Mouse (Mus musculus) right cerebral cortex, postnatal 25 days (tissue): Measurements from ENCODE around the gene Ggt5.
"Not testable (repeated sequence)": the region's sequence is repeated elsewhere in the genome, so short reads cannot be mapped to it uniquely, and the experiment has no call there.

Experiments used
- DNase-seq: peaks from one replicate; pipeline ENCODE4 v3.0.0; 2022

The Ggt5 gene

GRCm38 (mm10) chr10:75589129-75589528 is at the start of gene Ggt5:
Gene Ggt5 (plus strand): TSS chr10:75589340.
- no peak for DNase-seq

DNA sequence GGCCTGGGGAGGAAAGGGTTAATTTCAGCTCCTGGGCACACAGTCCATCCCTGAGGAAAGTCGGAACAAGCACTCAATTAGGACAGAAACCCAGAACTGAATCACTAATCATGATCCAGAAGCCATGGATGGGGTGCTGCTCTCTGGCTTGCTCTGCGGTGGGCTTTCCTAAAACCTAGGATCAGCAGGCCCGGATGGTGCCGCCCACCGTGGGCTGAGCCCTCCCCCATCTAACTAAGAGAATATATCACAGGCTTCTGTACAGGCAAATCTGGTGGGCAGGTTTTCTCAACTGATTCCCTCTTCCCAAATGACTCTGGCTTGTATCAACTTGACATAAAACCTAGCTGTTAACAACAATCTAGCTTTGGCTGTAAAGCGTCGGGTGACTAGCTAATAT is 41.2 kb upstream of the Ggt5 start:
- no peak for DNase-seq

DNA sequence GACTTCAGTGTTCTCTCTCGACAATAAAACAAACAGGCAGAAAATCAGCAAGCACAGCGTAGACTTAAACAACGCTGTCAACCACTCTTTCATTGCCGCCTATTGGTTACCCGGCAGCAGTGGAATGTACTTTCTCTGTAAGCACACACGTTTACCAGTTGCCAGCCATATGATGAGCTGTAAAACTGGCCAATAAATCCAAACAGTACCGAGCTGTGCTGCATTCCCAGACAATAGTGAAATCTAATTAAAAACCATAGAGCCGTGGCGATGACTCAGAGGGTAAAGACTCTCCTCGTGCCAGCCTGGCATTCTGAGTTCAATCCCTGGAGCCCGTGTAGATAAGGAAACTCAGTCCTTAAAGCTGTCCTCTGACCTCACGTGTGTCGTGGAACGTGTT is 40.7 kb upstream of the Ggt5 start:
- no peak for DNase-seq

- DNase-seq: no peak
Observed at GRCm38 (mm10) chr10:75549886-75550285, 39.3 kb upstream of the Ggt5 start.

DNA sequence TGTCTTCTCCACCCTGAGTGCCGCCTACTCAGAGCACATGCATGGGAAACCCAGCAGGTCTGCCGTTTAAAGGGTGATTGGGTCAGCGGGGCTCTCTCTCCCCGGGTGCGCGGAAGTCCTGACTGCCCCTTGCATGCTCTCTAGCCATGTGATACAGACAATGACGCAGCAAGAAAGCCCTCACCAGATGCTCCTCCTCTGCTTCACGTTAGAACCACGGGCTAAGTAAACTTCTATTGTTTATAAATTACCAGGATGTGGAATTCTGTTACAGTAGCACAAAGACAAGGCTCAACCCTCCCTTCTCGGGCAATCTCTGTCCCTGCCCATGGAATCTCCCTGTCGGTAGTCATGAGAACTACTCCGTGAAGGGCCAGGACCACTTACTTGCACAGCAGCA is 38.0 kb upstream of the Ggt5 start:
- no peak for DNase-seq

DNA sequence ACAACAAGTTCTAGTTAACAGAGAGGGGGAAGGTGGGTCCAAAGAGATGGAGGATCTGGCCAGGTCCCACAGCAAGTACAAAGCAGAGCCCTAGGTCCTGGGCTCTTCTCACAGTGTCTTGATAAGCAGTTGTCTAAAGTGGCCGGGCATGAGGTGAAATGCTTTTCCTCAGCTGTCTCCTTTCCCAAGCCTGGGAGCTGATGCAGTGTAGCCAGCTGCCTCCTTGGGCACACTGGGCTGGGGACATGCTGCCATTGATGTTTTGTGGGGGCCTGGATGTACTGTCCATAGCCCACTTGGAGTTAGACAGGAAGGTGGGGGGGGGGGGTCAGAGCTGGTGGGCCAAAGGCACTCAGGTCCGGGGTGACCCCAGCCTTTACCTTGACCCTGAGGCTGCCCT is 37.0 kb upstream of the Ggt5 start:
- DNase-seq: no peak

DNA sequence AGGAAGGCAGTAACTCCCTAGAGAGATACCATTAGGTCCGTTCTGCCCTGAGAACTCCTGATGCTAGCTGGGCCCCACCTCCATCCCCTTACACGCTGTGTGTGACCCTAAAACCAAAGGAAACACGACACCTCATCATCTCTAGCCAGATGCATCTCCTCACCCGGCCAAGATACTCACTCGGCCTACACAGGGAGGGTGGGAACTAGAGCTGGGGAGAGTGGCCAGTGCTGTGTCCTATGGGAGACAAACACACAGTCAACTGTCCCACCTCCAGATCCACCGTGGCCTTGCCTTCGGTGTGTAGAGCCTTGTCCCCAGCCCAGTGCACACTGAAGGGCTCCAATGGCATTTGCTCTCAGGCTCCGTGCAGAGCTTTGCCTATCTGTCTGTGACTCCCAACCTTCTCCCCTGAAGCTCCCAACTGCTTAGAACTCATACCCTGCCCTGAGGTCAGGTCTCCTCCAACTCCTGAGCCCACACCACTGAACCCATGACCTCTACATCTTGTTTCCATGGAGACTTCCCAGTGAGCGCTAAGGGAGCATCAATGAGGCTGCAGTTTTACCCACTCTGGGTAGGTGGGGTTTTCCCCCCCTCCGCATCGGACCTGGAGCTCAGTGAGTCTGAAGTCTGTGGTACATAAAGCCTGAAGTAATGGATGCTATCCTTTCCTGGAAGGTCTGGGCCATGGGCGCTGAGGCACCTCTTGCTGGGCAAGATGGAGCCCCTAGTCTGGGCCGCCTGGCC is 36.3 kb upstream of the Ggt5 start:
- no peak for DNase-seq

GRCm38 (mm10) chr10:75554090-75554489 is 35.0 kb upstream of the Ggt5 start:
- no peak for DNase-seq

GRCm38 (mm10) chr10:75555557-75555956 is 33.6 kb upstream of the Ggt5 start:
- no peak for DNase-seq

DNA sequence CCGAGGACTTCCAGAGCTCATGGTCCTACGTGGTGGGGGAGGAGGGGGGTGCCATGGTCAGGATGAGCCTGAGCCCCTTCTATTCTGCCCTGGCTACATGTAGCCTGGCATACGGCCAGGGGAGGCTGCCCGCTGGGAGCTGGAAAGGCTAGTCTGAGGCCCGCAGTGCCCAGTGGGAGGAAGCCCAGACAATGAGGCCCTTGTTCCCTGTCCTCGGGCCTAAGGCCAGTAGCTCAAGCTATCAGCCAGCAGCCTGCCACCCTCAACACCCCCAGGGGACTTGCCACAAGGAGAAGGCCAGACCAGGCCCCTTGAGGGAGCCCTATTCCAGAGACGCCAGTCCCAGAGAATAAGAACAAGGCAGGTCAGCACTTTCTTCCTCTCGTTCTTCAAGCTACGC is 33.1 kb upstream of the Ggt5 start:
- peak; percentile 54 for DNase-seq

- peak; percentile 37 for DNase-seq
Observed at GRCm38 (mm10) chr10:75558515-75558914, 30.6 kb upstream of the Ggt5 start.

DNA sequence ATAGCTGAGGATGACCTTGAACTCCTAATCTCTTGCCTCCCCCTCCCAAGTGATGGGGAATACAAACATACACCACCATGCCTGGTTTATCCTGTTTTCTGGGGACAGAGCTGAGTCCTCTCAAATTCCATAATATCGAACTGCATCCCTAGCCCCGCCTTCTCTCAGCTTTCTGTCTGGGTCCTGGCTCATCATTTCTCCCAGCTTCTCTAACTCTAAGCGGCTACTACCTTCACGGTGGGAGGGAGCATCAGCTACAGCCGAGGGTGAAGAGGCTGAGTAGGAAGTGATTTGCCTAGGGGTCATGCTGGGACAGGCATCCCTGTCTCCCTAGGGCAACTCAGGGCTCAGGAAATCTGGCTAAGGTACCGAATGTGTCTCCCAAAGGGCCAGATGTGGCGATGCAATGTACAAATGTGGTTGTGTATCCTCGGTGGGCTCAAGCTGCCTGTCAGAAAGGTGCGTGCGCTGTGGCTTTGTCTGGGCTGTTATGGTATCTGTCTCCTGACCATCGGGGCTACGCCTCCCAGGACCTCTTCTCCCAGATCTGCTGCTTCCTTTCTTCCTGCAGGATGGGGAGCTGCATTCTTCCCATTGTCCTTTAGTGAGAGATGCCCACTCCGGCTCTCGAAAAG is 30.0 kb upstream of the Ggt5 start:
- DNase-seq: no peak

GRCm38 (mm10) chr10:75559676-75560548 is 29.2 kb upstream of the Ggt5 start, which contains the start of gene Lrrc75b:
Gene Lrrc75b (minus strand): TSS chr10:75560330.
- DNase-seq: peak; percentile 57

DNA sequence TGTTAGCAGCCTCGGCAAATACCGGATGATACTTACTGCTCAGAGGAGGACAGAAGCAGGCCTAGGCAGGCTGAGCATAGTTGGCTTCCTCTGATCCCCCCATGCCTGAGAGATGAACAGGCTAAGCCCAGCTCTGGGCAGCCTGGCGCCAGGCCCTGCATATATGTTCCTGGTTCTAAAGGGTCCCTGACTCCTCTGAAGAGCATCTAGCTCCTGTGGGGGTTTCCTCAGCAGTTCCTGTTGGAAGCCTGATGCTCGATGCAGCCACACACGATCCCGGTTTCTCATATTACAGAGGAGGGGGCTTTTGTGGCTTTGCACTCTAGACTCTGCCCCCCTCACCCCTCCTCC is 28.6 kb upstream of the Ggt5 start:
- DNase-seq: no peak

DNA sequence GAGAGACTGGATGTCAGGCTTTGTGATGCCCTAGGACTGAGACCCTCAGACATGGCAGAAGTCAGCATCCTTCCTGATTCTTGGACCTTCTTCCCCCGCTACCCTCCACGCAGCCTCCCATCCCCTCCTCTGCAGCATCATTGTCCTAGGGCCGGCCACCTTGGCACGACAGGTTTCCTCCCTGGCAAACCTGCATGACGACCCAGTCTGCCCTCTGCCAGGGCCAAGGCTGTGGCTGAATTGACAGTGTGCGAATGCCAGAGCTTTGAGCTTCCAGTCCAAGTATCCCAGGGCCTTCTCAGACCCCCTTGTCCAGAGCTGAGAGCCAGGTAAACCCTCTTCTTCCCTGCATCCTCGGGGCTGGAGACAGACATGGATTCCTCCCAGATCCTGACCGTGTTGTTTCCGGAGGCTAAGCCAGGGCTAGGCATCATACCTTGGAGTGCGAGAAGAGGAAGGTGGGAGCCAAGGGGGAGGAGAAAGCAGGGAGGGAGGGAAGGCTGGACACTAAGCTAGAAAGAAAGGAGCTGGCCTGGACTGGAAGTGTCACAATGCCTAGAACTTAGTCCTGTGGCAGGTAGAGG is 28.0 kb upstream of the Ggt5 start, which contains the start of gene Ggt1:
Gene Ggt1, plus strand, starts transcription at position 534 of the 584 bp plus-strand sequence.
- DNase-seq: no peak

- DNase-seq: no peak
Observed at GRCm38 (mm10) chr10:75562596-75562995, 26.5 kb upstream of the Ggt5 start.

DNA sequence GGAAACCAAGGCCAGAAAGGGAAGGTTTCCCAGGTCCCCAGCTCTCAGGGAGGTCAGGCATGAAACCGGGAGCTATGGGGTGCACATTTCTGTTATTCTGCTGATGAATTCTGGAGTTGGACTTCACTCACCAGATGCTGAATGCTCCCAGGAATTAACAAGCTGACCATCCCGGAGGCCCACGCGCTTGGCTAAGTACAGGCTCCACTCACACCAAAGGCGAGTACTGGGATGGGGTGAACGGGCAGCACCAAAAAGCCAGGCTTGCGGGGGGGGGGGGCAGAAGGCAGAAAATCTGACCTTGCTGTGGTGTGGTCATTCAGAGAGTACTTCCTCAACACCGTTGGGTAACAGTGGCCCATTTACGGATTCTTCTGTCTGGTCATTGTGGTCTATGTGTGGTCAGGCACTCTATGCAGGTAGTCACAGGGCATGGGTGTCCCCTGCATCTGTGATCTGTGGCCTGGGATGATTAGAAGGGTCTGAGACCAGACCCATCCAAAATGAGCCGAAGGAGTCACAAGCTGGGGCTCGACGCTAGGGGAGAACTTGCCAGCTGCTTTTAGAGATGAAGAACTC is 24.4 kb upstream of the Ggt5 start:
- no peak for DNase-seq

GRCm38 (mm10) chr10:75565436-75565835 is 23.7 kb upstream of the Ggt5 start:
- DNase-seq: no peak

GRCm38 (mm10) chr10:75565906-75566305 is 23.2 kb upstream of the Ggt5 start:
- no peak for DNase-seq

DNA sequence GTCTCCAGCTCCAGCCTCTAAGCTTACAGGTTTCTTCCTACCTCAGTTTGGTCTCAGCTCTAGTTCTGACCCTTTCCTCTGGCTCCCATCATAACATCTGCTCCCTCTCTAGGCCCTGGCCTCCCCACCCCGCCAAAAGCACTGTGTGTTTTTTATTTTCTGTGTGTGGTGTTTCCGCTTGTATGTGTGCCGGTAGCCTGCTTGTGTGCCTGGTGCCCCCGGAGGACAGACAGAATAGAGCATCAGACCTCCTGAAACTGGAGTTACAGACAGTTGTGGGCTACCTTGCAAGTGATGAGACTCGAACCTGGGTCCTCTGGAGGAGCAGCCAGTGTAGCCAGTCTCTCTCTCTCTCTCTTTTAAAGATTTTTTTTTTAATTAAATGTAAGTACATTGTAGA is 22.8 kb upstream of the Ggt5 start:
- no peak for DNase-seq

DNA sequence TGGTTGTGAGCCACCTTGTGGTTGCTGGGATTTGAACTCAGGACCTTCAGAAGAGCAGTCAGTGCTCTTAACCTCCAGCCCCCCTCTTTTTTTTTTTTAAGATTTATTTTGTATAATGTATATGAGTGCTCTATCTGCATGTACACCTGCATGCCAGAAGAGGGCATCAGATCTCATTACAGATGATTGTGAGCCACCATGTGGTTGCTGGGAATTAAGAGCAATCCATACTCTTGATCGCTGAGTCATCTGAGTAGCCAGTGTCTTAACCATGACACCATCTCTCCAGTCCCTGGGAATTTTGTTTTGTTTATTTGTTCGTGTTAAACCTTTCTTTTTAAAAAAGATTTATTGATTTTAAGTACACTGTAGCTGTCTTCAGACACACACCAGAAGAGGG is 22.4 kb upstream of the Ggt5 start:
- DNase-seq: not testable (repeated sequence)

GRCm38 (mm10) chr10:75568029-75568428 is 21.1 kb upstream of the Ggt5 start:
- no peak for DNase-seq

DNA sequence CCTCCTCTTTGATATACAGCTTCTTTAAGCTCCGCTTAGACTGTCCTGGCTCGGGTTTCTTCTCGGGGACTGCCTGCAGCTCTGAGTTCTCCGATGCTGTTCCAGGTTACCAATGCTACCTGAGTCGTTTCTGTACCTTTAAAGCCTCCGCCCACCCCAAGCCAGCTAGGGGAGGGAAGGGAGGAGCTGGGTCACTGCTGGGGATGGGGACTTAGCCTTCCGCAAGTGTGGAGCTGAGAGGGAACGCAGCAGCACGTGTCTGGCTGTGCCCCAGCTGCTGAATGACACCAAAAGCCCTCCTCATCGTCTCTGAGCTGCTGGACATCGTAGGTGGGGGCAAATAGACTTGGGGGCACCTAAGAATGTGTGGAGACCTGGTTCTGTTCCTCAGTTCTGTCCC is 20.7 kb upstream of the Ggt5 start:
- DNase-seq: no peak
